Mouse (Mus musculus): Measurements from ENCODE around the gene Stub1. TPM values are rescaled to one million over a fixed set of nuclear protein-coding genes. Genes with fewer than 3 reads are reported as not detected.
A peak's percentile ranks its signal among the peaks of the same experiment; 100 is the strongest.

Gene Stub1
- polyA plus RNA-seq, 1 experiment from 2014 or later = 362 TPM

DNA sequence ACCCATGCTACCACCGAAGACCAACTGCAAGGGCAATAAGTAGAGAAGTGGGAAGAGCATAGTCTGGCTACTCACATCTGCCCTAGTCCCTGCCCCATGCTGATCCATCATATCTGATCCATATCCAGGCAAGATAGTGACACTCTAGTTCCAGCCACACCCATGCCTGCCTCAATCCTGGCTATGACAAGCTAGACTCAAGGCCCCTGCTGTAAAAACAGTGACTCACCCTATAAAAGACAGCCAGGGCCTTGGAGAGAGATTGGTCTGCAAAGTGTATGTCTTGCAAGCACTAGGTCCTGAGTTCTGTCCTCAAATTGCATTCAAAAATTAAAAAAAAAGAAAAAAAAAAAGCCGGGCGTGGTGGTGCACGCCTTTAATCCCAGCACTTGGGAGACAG, 26.7 kb downstream of the Stub1 start:
- ATAC-seq (replicated peaks; ENCODE audit: low FRiP score) = no peak
- H3K27me3 ChIP-seq = peaks cover 75% of the 10 kb centered on the region

GRCm38 (mm10) chr17:25802825-25803517, 30.2 kb downstream of the Stub1 start:
- WGBS = 11% methylated on average over 10 of the region's 10 CpGs
- Histone ChIP-seq H3K36me3 (no peaks in the 10 kb centered on the region), H3K9ac (no peak overlapping the region), H3K4me3 (replicated peaks) (no peak overlapping the region), H3K27me3 (peaks cover 46% of the 10 kb centered on the region), H3K27ac (no peak overlapping the region), H3K4me2 (no peak overlapping the region), H3K9me3 (replicated peaks) (no peaks in the 10 kb centered on the region), H3K4me1 (0 out of 2 replicates have a peak, but pooled peaks cover under 1% of the 10 kb centered on the region)
- ATAC-seq (replicated peaks; ENCODE audit: low FRiP score) = no peak

More for the DNA sequence above, 26.7 kb downstream of the Stub1 start:
- no peak overlapping the region for H3K4me3 ChIP-seq (replicated peaks)
- peaks cover 18% of the 10 kb centered on the region for H3K4me1 ChIP-seq
- no peak overlapping the region for H3K9ac ChIP-seq
- H3K36me3 ChIP-seq = no peaks in the 10 kb centered on the region
- WGBS = 67% methylated on average over 4 of the region's 4 CpGs
- H3K4me2 ChIP-seq = no peak overlapping the region
- no peak overlapping the region for H3K27ac ChIP-seq
- no peaks in the 10 kb centered on the region for H3K9me3 ChIP-seq (replicated peaks)

DNA sequence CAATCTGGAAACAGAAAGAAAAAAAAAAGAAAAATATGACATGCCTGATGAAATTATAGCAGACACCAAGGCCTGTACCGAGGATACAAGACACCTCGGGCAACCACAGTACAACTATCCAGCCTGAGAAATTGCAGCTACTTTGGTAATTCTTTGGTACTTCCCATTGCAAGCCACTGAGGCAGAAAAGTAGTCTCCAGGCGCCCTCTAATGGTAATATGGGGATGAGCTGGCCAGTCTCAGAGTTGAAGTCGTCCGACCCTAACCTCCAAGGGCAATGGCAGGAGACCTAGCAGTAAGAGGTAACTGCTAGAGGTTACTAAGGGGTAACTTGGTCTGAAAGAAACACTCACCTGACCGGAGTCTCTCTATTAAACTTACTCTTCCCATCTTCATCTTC, 32.2 kb downstream of the Stub1 start:
- H3K4me3 ChIP-seq (replicated peaks) = no peak overlapping the region
- peaks cover 12% of the 10 kb centered on the region for H3K4me1 ChIP-seq
- ATAC-seq (replicated peaks; ENCODE audit: low FRiP score) = no peak; the same call in 1 of the 2 replicates
- H3K9ac ChIP-seq = no peak overlapping the region
- no peaks in the 10 kb centered on the region for H3K36me3 ChIP-seq
- H3K27me3 ChIP-seq = peaks cover 38% of the 10 kb centered on the region
- WGBS = 6% methylated on average over 6 of the region's 6 CpGs
- no peak overlapping the region for H3K27ac ChIP-seq
- H3K9me3 ChIP-seq (replicated peaks) = no peaks in the 10 kb centered on the region
- no peak overlapping the region for H3K4me2 ChIP-seq

- Histone ChIP-seq H3K9me3 (replicated peaks) (no peaks in the 10 kb centered on the region), H3K27ac (peak within 1 kb of the TSS; percentile 56), H3K9ac (peak within 1 kb of the TSS; percentile 65), H3K27me3 (peaks cover 9% of the 10 kb centered on the region), H3K4me2 (peak within 1 kb of the TSS; percentile 93), H3K36me3 (0 out of 2 replicates have a peak, but pooled peaks cover 3% of the 10 kb centered on the region), H3K4me3 (replicated peaks) (peak within 1 kb of the TSS; percentile 67), H3K4me1 (peaks cover 49% of the 10 kb centered on the region)
- ATAC-seq (replicated peaks; ENCODE audit: low FRiP score) = peak; percentile 80
- WGBS = under 1% methylated on average over 35 of the region's 35 CpGs
These were observed 36.2 kb downstream of the Stub1 start, which contains the start of gene Metrn for GRCm38 (mm10) chr17:25796951-25797369. TSS of gene Metrn (minus strand) at chr17:25797136.

DNA sequence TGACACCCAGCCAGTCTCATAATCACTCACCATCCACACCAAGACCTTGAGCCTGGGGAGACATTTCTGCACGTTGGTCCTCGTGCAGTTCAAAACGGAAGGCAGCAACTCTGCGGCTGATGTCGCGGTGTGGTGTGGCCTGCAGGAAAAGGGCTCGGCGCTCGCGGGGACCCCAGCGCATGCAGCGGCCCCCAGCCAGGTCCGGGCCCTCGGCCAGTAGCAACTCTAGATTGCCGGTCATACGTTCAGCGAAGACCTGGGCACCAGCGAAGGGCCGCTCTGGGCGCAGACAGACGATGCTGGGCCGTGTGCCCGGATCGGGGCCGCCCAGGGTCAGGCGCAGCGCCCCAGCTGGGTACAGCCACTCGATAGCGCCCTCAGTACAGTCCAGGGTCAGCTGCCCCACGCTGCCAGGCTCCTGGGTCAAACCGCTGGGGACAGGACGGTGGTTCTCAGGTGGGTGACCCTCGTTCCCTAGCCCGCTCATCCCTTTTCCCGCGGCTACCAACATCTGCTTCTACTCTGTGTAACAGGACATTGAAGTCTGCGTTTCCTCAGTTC, 36.9 kb downstream of the Stub1 start:
- Histone ChIP-seq H3K9ac (peak overlapping the region; percentile 65), H3K27ac (peak overlapping the region; percentile 56), H3K4me3 (replicated peaks) (peak overlapping the region; percentile 67), H3K27me3 (peaks cover 4% of the 10 kb centered on the region), H3K9me3 (replicated peaks) (no peaks in the 10 kb centered on the region), H3K36me3 (0 out of 2 replicates have a peak, but pooled peaks cover 3% of the 10 kb centered on the region), H3K4me1 (peaks cover 53% of the 10 kb centered on the region), H3K4me2 (peak overlapping the region; percentile 93)
- WGBS = 1% methylated on average over 37 of the region's 37 CpGs
- 0 out of 2 replicates have a peak, but pooled peaks have one; percentile 8 for ATAC-seq (replicated peaks; ENCODE audit: low FRiP score)

GRCm38 (mm10) chr17:25795609-25796092, 37.6 kb downstream of the Stub1 start, which contains the start of gene AC134908.4:
TSS of gene AC134908.4 (minus strand) at chr17:25795659.
- Histone ChIP-seq H3K36me3 (0 out of 2 replicates have a peak, but pooled peaks cover 5% of the 10 kb centered on the region), H3K9ac (peak within 1 kb of the TSS; percentile 65), H3K9me3 (replicated peaks) (no peaks in the 10 kb centered on the region), H3K4me2 (peak within 1 kb of the TSS; percentile 93), H3K27me3 (0 out of 2 replicates have a peak, but pooled peaks cover 3% of the 10 kb centered on the region), H3K4me1 (peaks cover 60% of the 10 kb centered on the region), H3K4me3 (replicated peaks) (peak within 1 kb of the TSS; percentile 67), H3K27ac (peak within 1 kb of the TSS; percentile 56)
- peak; percentile 34 for ATAC-seq (replicated peaks; ENCODE audit: low FRiP score)
- WGBS = 11% methylated on average over 6 of the region's 6 CpGs

DNA sequence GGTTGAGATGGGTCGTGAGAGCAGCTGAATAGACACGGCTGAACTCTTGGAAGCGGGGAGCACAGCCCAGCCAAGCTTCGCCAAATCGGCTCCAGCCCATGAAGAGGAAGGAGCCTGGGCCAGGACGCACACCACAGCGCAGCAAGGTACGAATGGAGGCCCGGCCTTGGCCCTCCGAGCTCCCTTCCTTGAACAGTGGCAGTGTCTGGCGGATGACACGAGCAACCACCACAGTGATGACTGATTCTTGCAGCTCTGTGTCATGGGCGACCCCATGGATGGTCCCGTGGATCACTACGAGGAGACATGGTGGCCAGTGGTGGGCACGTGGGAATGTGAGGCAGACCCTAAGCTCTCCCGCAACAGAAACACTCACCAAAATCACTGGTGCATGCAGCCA, 38.2 kb downstream of the Stub1 start:
- peak overlapping the region; percentile 67 for H3K4me3 ChIP-seq (replicated peaks)

GRCm38 (mm10) chr17:25794197-25794596, 39.0 kb downstream of the Stub1 start:
- 78% methylated on average over 13 of the region's 13 CpGs for WGBS
- Histone ChIP-seq H3K9me3 (replicated peaks) (no peaks in the 10 kb centered on the region), H3K36me3 (peaks cover 17% of the 10 kb centered on the region), H3K27ac (0 out of 2 replicates have a peak overlapping the region, but pooled peaks have one; percentile 29), H3K4me3 (replicated peaks) (no peak overlapping the region), H3K4me2 (0 out of 2 replicates have a peak overlapping the region, but pooled peaks have one; percentile 1), H3K9ac (no peak overlapping the region), H3K27me3 (0 out of 2 replicates have a peak, but pooled peaks cover 3% of the 10 kb centered on the region), H3K4me1 (peaks cover 63% of the 10 kb centered on the region)
- no peak for ATAC-seq (replicated peaks; ENCODE audit: low FRiP score)

More for the DNA sequence above, 38.2 kb downstream of the Stub1 start:
- Histone ChIP-seq H3K9ac (no peak overlapping the region; the same call in 1 of the 2 replicates), H3K27me3 (0 out of 2 replicates have a peak, but pooled peaks cover 3% of the 10 kb centered on the region), H3K27ac (peak overlapping the region; percentile 18; the same call in 1 of the 2 replicates), H3K4me2 (peak overlapping the region; percentile 93), H3K4me1 (peaks cover 63% of the 10 kb centered on the region), H3K36me3 (peaks cover 9% of the 10 kb centered on the region; the same call in 1 of the 2 replicates), H3K9me3 (replicated peaks) (no peaks in the 10 kb centered on the region)
- no peak for ATAC-seq (replicated peaks; ENCODE audit: low FRiP score)
- WGBS = 80% methylated on average over 17 of the region's 17 CpGs

DNA sequence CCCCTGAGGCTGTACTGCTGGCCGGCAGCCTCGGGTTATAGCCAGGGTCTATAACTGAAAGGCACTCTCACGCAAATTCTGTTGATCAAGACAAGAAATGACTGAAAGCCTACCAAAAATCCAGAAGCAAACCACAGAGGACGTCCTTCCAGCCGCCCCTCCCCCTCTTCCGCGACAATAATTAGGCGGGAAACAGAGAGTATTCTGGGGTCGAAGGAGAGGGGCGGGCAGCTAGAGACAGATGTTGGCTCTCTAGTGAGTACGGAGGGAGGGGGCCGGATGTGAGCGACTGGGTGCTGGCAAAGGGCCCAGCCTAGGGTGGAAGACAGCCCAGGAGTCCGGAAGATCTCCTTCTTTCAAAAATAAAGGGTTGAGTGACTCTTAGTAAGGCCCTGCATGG, 40.6 kb downstream of the Stub1 start, which contains the start of gene Fam173a:
Gene Fam173a (minus strand): TSS at position 287 of the 400 bp plus-strand sequence.
- Histone ChIP-seq H3K4me1 (peaks cover 61% of the 10 kb centered on the region), H3K4me2 (peak within 1 kb of the TSS; percentile 79), H3K36me3 (peaks cover 31% of the 10 kb centered on the region), H3K4me3 (replicated peaks) (peak within 1 kb of the TSS; percentile 78), H3K27ac (peak within 1 kb of the TSS; percentile 98), H3K27me3 (no peaks in the 10 kb centered on the region), H3K9me3 (replicated peaks) (no peaks in the 10 kb centered on the region), H3K9ac (peak within 1 kb of the TSS; percentile 73)
- ATAC-seq (replicated peaks; ENCODE audit: low FRiP score) = peak; percentile 59; the same call in 1 of the 2 replicates
- 0% methylated on average over 14 of the region's 14 CpGs for WGBS

DNA sequence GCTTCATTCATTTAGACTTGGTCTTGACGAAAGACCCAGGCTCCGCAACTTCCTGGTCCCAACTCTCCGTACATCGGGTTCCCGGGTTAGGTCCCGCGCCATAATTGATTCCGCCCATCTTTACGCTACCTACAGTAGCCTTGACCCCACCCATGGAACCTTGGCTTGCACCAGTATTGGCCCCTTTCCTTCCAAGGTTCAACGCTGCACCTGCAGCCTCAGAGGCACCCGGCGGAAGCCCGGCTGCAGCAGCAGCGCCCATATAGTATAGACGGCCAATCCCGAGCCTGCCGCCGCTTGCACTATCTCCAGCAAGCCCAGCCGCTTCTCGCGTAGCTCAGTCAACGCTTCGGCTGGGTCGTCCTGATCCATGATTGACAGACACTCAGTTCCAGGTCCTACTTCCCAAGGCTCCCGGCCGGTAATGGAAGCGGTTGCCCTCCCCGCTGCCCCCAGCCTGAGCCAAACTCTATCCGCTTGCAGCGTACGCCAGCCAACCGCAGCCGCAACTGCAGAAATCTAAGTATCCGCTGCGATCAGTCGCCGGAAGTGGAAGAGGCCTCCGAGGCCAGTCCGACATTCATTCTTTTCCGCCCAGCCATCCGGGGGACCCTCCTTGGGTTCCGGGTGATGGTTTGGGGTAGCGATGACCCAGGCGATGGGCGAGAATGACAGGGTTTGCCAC, 41.2 kb downstream of the Stub1 start:
- no peaks in the 10 kb centered on the region for H3K9me3 ChIP-seq (replicated peaks)
- peak overlapping the region; percentile 98 for H3K27ac ChIP-seq
- ATAC-seq (replicated peaks; ENCODE audit: low FRiP score) = peak; percentile 49
- peaks cover 38% of the 10 kb centered on the region for H3K36me3 ChIP-seq
- H3K4me1 ChIP-seq = peaks cover 55% of the 10 kb centered on the region
- peak overlapping the region; percentile 73 for H3K9ac ChIP-seq
- under 1% methylated on average over 45 of the region's 45 CpGs for WGBS
- peak overlapping the region; percentile 78 for H3K4me3 ChIP-seq (replicated peaks)
- no peaks in the 10 kb centered on the region for H3K27me3 ChIP-seq
- peak overlapping the region; percentile 79 for H3K4me2 ChIP-seq

DNA sequence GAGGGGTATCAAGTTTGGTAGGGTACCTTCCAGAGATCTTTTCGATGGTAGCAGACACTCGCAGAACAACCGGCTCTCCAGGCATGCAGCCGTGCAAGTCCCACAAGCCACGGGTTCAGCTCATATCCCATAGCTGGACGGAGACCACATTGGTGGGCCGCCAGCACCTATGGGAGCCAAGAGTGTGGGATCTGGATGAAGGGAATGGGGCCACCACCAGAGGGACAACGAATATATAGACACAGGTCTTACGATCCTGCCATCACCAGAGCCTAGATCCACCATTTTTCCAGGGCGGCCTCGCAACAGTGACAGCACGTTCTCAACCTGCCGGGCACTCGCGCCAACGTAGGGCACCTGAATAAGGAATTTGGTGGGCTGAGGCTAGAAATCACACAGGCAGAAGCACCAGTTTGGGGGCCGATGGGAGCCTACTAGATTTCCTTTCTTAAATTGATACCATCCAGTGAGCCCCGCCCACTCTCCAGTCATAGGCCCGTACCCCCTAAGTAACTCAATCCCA, 41.8 kb downstream of the Stub1 start:
- H3K4me2 ChIP-seq = peak overlapping the region; percentile 79
- H3K27me3 ChIP-seq = no peaks in the 10 kb centered on the region
- H3K4me1 ChIP-seq = peaks cover 54% of the 10 kb centered on the region
- peak overlapping the region; percentile 78 for H3K4me3 ChIP-seq (replicated peaks)
- 25% methylated on average over 19 of the region's 19 CpGs for WGBS
- no peaks in the 10 kb centered on the region for H3K9me3 ChIP-seq (replicated peaks)
- peak overlapping the region; percentile 98 for H3K27ac ChIP-seq
- H3K36me3 ChIP-seq = peaks cover 40% of the 10 kb centered on the region
- ATAC-seq (replicated peaks; ENCODE audit: low FRiP score) = no peak; the same call in 1 of the 2 replicates
- peak overlapping the region; percentile 73 for H3K9ac ChIP-seq

All from kidney, embryonic 15.5 days (tissue).